Mouse (Mus musculus): Measurements from ENCODE around the gene Btbd2.

The Btbd2 gene

GRCm38 (mm10) chr10:80686617-80687016 lies 29.7 kb upstream of the Btbd2 start:
- no peak for DNase-seq

- no peak for DNase-seq
These were observed 28.1 kb upstream of the Btbd2 start for GRCm38 (mm10) chr10:80684984-80685383.

GRCm38 (mm10) chr10:80684214-80684613 lies 27.3 kb upstream of the Btbd2 start:
- DNase-seq = peak; percentile 88

- no peak for DNase-seq
These were observed 26.8 kb upstream of the Btbd2 start for GRCm38 (mm10) chr10:80683647-80684046.

GRCm38 (mm10) chr10:80682003-80682402 lies 25.1 kb upstream of the Btbd2 start:
- DNase-seq = peak; percentile 52

GRCm38 (mm10) chr10:80680260-80680696 lies 23.4 kb upstream of the Btbd2 start:
- no peak for DNase-seq

- DNase-seq = peak; percentile 47
These were observed 22.8 kb upstream of the Btbd2 start for GRCm38 (mm10) chr10:80679556-80680259.

GRCm38 (mm10) chr10:80678601-80679377 lies 21.9 kb upstream of the Btbd2 start:
- peak; percentile 76 for DNase-seq

- peak; percentile 91 for DNase-seq
These were observed 21.1 kb upstream of the Btbd2 start, which contains the start of gene Mknk2 for GRCm38 (mm10) chr10:80677942-80678436. Gene Mknk2 (minus strand): TSS chr10:80678112.

GRCm38 (mm10) chr10:80677128-80677875 lies 20.4 kb upstream of the Btbd2 start:
- no peak for DNase-seq

- peak; percentile 100 for DNase-seq
These were observed 19.5 kb upstream of the Btbd2 start for GRCm38 (mm10) chr10:80676198-80676928.

GRCm38 (mm10) chr10:80675405-80676197 lies 18.7 kb upstream of the Btbd2 start:
- DNase-seq = no peak

GRCm38 (mm10) chr10:80674851-80675404 lies 18.1 kb upstream of the Btbd2 start:
- peak; percentile 27 for DNase-seq

- DNase-seq = peak; percentile 24
These were observed 17.4 kb upstream of the Btbd2 start for GRCm38 (mm10) chr10:80674161-80674711.

GRCm38 (mm10) chr10:80673690-80674089 lies 16.8 kb upstream of the Btbd2 start:
- no peak for DNase-seq

- DNase-seq = no peak
These were observed 15.2 kb upstream of the Btbd2 start for GRCm38 (mm10) chr10:80671936-80672690.

- no peak for DNase-seq
These were observed 14.4 kb upstream of the Btbd2 start for GRCm38 (mm10) chr10:80671251-80671650.

- no peak for DNase-seq
These were observed 13.7 kb upstream of the Btbd2 start for GRCm38 (mm10) chr10:80670531-80670930.

- no peak for DNase-seq
These were observed 13.0 kb upstream of the Btbd2 start for GRCm38 (mm10) chr10:80669737-80670485.
